ENCODE assay signal across 15 mouse cellular contexts in the genomic region with DNA sequence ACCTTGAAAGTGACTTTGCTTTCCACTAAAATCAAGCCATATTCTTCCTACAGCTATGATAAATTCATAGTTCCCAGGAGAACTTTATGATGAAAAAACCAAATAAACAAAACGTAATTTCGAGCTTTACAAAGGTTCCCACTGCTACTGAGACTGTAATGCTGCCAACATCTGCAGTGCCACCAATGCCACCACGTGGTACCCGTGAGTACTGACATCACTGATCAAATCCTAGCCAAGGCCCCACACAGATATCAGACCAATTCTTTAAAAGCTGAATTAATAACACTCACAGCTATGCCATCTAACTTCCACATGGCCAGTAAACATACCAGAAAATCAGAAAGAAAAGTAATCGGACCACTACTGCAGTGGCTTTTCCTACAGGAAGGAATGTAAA. TPM values are rescaled to one million over a fixed set of nuclear protein-coding genes. Genes with fewer than 3 reads are reported as not detected.
DNase-seq lines count a peak whose midpoint lies in the region; ATAC-seq and TF ChIP-seq lines count a peak whose summit lies in the region.
"Had no signal": no experiment of that assay in that cellular context is flagged by ENCODE, and none has a peak within 500 bp of the region (broad histone marks: within the 10 kb centered on the region; RNA-seq: fewer than 3 reads in every experiment).

No protein-coding gene starts in this region.

- H3K27ac ChIP-seq in cerebellum, adult 2 months (ENCODE audit: insufficient read depth, low read length): no peak overlapping the region
- no peak overlapping the region for H3K27ac ChIP-seq in kidney, embryonic 16.5 days (ENCODE audit: low read length)
- H3K27ac ChIP-seq in cortical plate, adult 2 months (ENCODE audit: insufficient read depth, low read length): no peak overlapping the region
- H3K27ac ChIP-seq: heart, embryonic 13.5 days; hindbrain, embryonic 15.5 days; limb, embryonic 15.5 days had no signal

- H3K36me3 ChIP-seq in kidney, embryonic 16.5 days (ENCODE audit: insufficient read depth, low read length): peaks cover 23% of the 10 kb centered on the region
- H3K36me3 ChIP-seq: hindbrain, embryonic 15.5 days had no signal

- TF ChIP-seq POLR2A in cerebellum, adult 2 months (IDR thresholded peaks at IDR 0.05; ENCODE audit: borderline replicate concordance, insufficient read depth, low read length): no peak
- no peak for TF ChIP-seq POLR2A in cortical plate, adult 2 months (IDR thresholded peaks at IDR 0.05; ENCODE audit: extremely low read depth, insufficient read depth, low read length)

- H3K4me1 ChIP-seq in cerebellum, adult 2 months (ENCODE audit: control insufficient read depth, insufficient read depth, low read length): no peaks in the 10 kb centered on the region
- no peaks in the 10 kb centered on the region for H3K4me1 ChIP-seq in kidney, embryonic 16.5 days (ENCODE audit: insufficient read depth, low read length)
- H3K4me1 ChIP-seq in cortical plate, adult 2 months (ENCODE audit: control insufficient read depth, insufficient read depth, low read length): no peaks in the 10 kb centered on the region
- H3K4me1 ChIP-seq: heart, embryonic 13.5 days; hindbrain, embryonic 15.5 days; limb, embryonic 15.5 days had no signal

- no peaks in the 10 kb centered on the region for H3K27me3 ChIP-seq in cerebellum, adult 2 months (ENCODE audit: control insufficient read depth, insufficient read depth, low read length)
- no peaks in the 10 kb centered on the region for H3K27me3 ChIP-seq in kidney, embryonic 16.5 days (ENCODE audit: insufficient read depth, low read length)
- H3K27me3 ChIP-seq: heart, embryonic 13.5 days; hindbrain, embryonic 15.5 days; limb, embryonic 15.5 days had no signal

- no peak overlapping the region for H3K9ac ChIP-seq in kidney, embryonic 16.5 days (replicated peaks; ENCODE audit: low read length)
- H3K9ac ChIP-seq: heart, embryonic 13.5 days; hindbrain, embryonic 15.5 days; limb, embryonic 15.5 days had no signal

- H3K9me3 ChIP-seq in kidney, embryonic 16.5 days (ENCODE audit: low read length): no peaks in the 10 kb centered on the region
- H3K9me3 ChIP-seq: heart, embryonic 13.5 days; hindbrain, embryonic 15.5 days; limb, embryonic 15.5 days had no signal

- no peak for ATAC-seq in kidney, embryonic 16.5 days (ENCODE audit: low FRiP score, low TSS enrichment)

- H3K4me3 ChIP-seq in cerebellum, adult 2 months (replicated peaks; ENCODE audit: insufficient read depth, low read depth, low read length): no peak overlapping the region
- H3K4me3 ChIP-seq in kidney, embryonic 16.5 days (ENCODE audit: low read length): no peak overlapping the region
- no peak overlapping the region for H3K4me3 ChIP-seq in cortical plate, adult 2 months (ENCODE audit: insufficient read depth, low read length)
- H3K4me3 ChIP-seq: heart, embryonic 13.5 days; hindbrain, embryonic 15.5 days; limb, embryonic 15.5 days; myocyte had no signal

- no peak overlapping the region for H3K4me2 ChIP-seq in kidney, embryonic 16.5 days (replicated peaks; ENCODE audit: low read depth, low read length)
- H3K4me2 ChIP-seq: heart, embryonic 13.5 days; hindbrain, embryonic 15.5 days; limb, embryonic 15.5 days had no signal

- DNase-seq in cerebellum, adult 2 months: no peak
- no peak for DNase-seq in cerebellum, adult 9-11 months
- DNase-seq in kidney, adult 9 months: peak; percentile 17
- DNase-seq in lung, postnatal 36 days: peak; percentile 15
- DNase-seq in lung, adult 18-20 months: no peak
- DNase-seq in thymus, postnatal 0 days (ENCODE audit: low spot score): no peak
- DNase-seq: cerebellum, postnatal 25 days; gastrocnemius, postnatal 25 days; kidney, postnatal 14 days had no signal

- 34% methylated on average over 5 of the region's 5 CpGs for WGBS in cerebellum, adult 2 months
- 79% methylated on average over 5 of the region's 5 CpGs for WGBS in kidney, embryonic 16.5 days

- TF ChIP-seq CTCF in cerebellum, adult 2 months (IDR thresholded peaks at IDR 0.05; ENCODE audit: borderline replicate concordance, insufficient read depth, low read depth, low read length): peak; percentile 17; the same call in 1 of the 2 replicates
- peak; percentile 49; the same call in 1 of the 2 replicates for TF ChIP-seq CTCF in cortical plate, adult 2 months (IDR thresholded peaks at IDR 0.05; ENCODE audit: extremely low read depth, insufficient read depth, low read length)

RNA-seq across cellular contexts. Expression of gene Brca1, which starts 32.8 kb away (rescaled TPM):
- 0.59 and 0.67 TPM in 2 replicates for polyA plus RNA-seq in cerebellum, adult 2 months (2012; rRNA removed)
- 12.5 and 14.9 TPM in 2 replicates for polyA plus RNA-seq in kidney, embryonic 16.5 days (2015; fragmentation: Nextera tagmentation; extraction: Ambion mirVana)
- 0.57 and 0.65 TPM in 2 replicates for polyA plus RNA-seq in cortical plate, adult 2 months (2012; rRNA removed)
- 9.1 and 9.8 TPM in 2 replicates for polyA plus RNA-seq in thymus, postnatal 0 days (2015; fragmentation: Nextera tagmentation; extraction: Ambion mirVana)

RNA-seq across cellular contexts. Expression of gene Nbr1, which starts 33.0 kb away (rescaled TPM):
- polyA plus RNA-seq in cerebellum, adult 2 months (2012; rRNA removed): 137 and 147 TPM in 2 replicates
- polyA plus RNA-seq in kidney, embryonic 16.5 days (2015; fragmentation: Nextera tagmentation; extraction: Ambion mirVana): 84.7 and 90.0 TPM in 2 replicates
- polyA plus RNA-seq in cortical plate, adult 2 months (2012; rRNA removed): 104 and 115 TPM in 2 replicates
- polyA plus RNA-seq in thymus, postnatal 0 days (2015; fragmentation: Nextera tagmentation; extraction: Ambion mirVana): 39.8 and 40.2 TPM in 2 replicates

RNA-seq across cellular contexts. Expression of gene Vat1, which starts 52.9 kb away (rescaled TPM):
- polyA plus RNA-seq in cerebellum, adult 2 months (2012; rRNA removed): 44.6 and 49.2 TPM in 2 replicates
- polyA plus RNA-seq in kidney, embryonic 16.5 days (2015; fragmentation: Nextera tagmentation; extraction: Ambion mirVana): 36.5 and 39.3 TPM in 2 replicates
- polyA plus RNA-seq in cortical plate, adult 2 months (2012; rRNA removed): 27.6 and 33.5 TPM in 2 replicates
- 24.7 and 25.3 TPM in 2 replicates for polyA plus RNA-seq in thymus, postnatal 0 days (2015; fragmentation: Nextera tagmentation; extraction: Ambion mirVana)

RNA-seq across cellular contexts. Expression of gene Rnd2, which starts 54.1 kb away (rescaled TPM):
- polyA plus RNA-seq in cerebellum, adult 2 months (2012; rRNA removed): 216 and 275 TPM in 2 replicates
- 10.9 and 11.3 TPM in 2 replicates for polyA plus RNA-seq in kidney, embryonic 16.5 days (2015; fragmentation: Nextera tagmentation; extraction: Ambion mirVana)
- polyA plus RNA-seq in cortical plate, adult 2 months (2012; rRNA removed): 162 and 179 TPM in 2 replicates
- 3.7 and 4.6 TPM in 2 replicates for polyA plus RNA-seq in thymus, postnatal 0 days (2015; fragmentation: Nextera tagmentation; extraction: Ambion mirVana)

Comparison
In these comparisons a context has a peak if more than half of its experiments do, and no peak if none do; other contexts are left out.
1. DNase-seq: peak in kidney, adult 9 months (single experiment) and lung, postnatal 36 days (single experiment); none in cerebellum, adult 2 months (0 of 2), cerebellum, adult 9-11 months (single experiment), lung, adult 18-20 months (0 of 2) and thymus, postnatal 0 days (single experiment).